Mouse (Mus musculus) hindbrain, embryonic 15.5 days (tissue): ENCODE data around the gene Hsd17b14. TPM values are rescaled to one million over a fixed set of nuclear protein-coding genes. Genes with fewer than 3 reads are reported as not detected.
"Not testable (repeated sequence)": the region's sequence is repeated elsewhere in the genome, so short reads cannot be mapped to it uniquely, and the experiment has no call there.

Experiments used
- ATAC-seq: fragments of 200-750 bp; cut with Nextera tagmentation; 2 replicates; pipeline ENCODE4 v1.8.0; 2017; ENCODE audit warnings: low read depth, moderate number of reproducible peaks, moderate TSS enrichment; ENCODE audit not compliant: low FRiP score
- H3K27ac ChIP-seq: fragments of 300-500 bp; sonication (generic); replicated peaks from 2 replicates; pipeline ENCODE4 v1.5.1; 2015; ENCODE audit warnings: mild to moderate bottlenecking, inconsistent platforms
- H3K27me3 ChIP-seq: fragments of 300-500 bp; sonication (generic); 2 replicates; pipeline ENCODE4 v1.6.1; 2015; ENCODE audit warnings: control low read depth, inconsistent platforms
- H3K36me3 ChIP-seq: fragments of 300-500 bp; sonication (generic); 2 replicates; pipeline ENCODE4 v1.6.1; 2015; ENCODE audit warnings: control low read depth, inconsistent platforms
- H3K4me1 ChIP-seq: fragments of 300-500 bp; sonication (generic); replicated peaks from 2 replicates; pipeline ENCODE4 v1.6.1; 2015; ENCODE audit warnings: control low read depth, inconsistent platforms
- H3K4me2 ChIP-seq: fragments of 300-500 bp; sonication (generic); 2 replicates; pipeline ENCODE4 v1.6.1; 2015; ENCODE audit warnings: moderate library complexity, mild to moderate bottlenecking, inconsistent platforms
- H3K4me3 ChIP-seq: fragments of 300-500 bp; sonication (generic); 2 replicates; pipeline ENCODE4 v1.5.1; 2015; ENCODE audit warnings: mild to moderate bottlenecking, inconsistent platforms
- H3K9ac ChIP-seq: fragments of 300-500 bp; sonication (generic); 2 replicates; pipeline ENCODE4 v1.6.1; 2015; ENCODE audit warnings: inconsistent platforms
- H3K9me3 ChIP-seq: fragments of 300-500 bp; sonication (generic); 2 replicates; pipeline ENCODE4 v1.6.1; 2016; ENCODE audit warnings: control low read depth, inconsistent platforms
- WGBS: fragments of 180-500 bp; shearing (Covaris S2); methylation state at CpG from one replicate; pipeline ENCODE4 v1.1.7; 2015; 5-methylcytosine and 5-hydroxymethylcytosine counted together
- polyA plus RNA-seq: library from polyadenylated mRNA; unstranded; fragments of >200 nt; fragmentation: Nextera tagmentation; extraction: Ambion mirVana; gene quantifications from 2 replicates; pipeline ENCODE4 v1.2.1, GENCODE M21; 2015

Hsd17b14 gene
- polyA plus RNA-seq, 1 experiment from 2014 or later: 0.18 TPM

GRCm38 (mm10) chr7:45521728-45522184 is 32.9 kb upstream of the Hsd17b14 start:
- peak; percentile 75 for ATAC-seq
- H3K27me3 ChIP-seq: no peaks in the 10 kb centered on the region
- peak overlapping the region; percentile 55 for H3K4me2 ChIP-seq
- H3K9me3 ChIP-seq: no peaks in the 10 kb centered on the region
- H3K4me1 ChIP-seq: peaks cover 27% of the 10 kb centered on the region
- no peaks in the 10 kb centered on the region for H3K36me3 ChIP-seq
- peak overlapping the region; percentile 49 for H3K4me3 ChIP-seq
- under 1% methylated on average over 28 of the region's 28 CpGs for WGBS
- H3K9ac ChIP-seq: peak overlapping the region; percentile 56
- peak overlapping the region; percentile 85 for H3K27ac ChIP-seq

GRCm38 (mm10) chr7:45522194-45522752 is 32.4 kb upstream of the Hsd17b14 start:
- Histone ChIP-seq H3K4me3 (peak overlapping the region; percentile 49), H3K4me1 (peaks cover 28% of the 10 kb centered on the region), H3K27me3 (no peaks in the 10 kb centered on the region), H3K36me3 (no peaks in the 10 kb centered on the region), H3K9me3 (no peaks in the 10 kb centered on the region), H3K4me2 (peak overlapping the region; percentile 55), H3K9ac (no peak overlapping the region), H3K27ac (0 out of 2 replicates have a peak overlapping the region, but pooled peaks have one; percentile 85)
- 55% methylated on average over 16 of the region's 16 CpGs for WGBS
- ATAC-seq: no peak

- Histone ChIP-seq H3K4me2 (no peak overlapping the region), H3K27ac (no peak overlapping the region), H3K9ac (no peak overlapping the region), H3K9me3 (no peaks in the 10 kb centered on the region), H3K4me1 (peaks cover 28% of the 10 kb centered on the region), H3K4me3 (no peak overlapping the region), H3K36me3 (no peaks in the 10 kb centered on the region), H3K27me3 (no peaks in the 10 kb centered on the region)
- ATAC-seq: no peak
- 77% methylated on average over 18 of the region's 18 CpGs for WGBS
Observed at GRCm38 (mm10) chr7:45522957-45523676, 31.6 kb upstream of the Hsd17b14 start.

DNA sequence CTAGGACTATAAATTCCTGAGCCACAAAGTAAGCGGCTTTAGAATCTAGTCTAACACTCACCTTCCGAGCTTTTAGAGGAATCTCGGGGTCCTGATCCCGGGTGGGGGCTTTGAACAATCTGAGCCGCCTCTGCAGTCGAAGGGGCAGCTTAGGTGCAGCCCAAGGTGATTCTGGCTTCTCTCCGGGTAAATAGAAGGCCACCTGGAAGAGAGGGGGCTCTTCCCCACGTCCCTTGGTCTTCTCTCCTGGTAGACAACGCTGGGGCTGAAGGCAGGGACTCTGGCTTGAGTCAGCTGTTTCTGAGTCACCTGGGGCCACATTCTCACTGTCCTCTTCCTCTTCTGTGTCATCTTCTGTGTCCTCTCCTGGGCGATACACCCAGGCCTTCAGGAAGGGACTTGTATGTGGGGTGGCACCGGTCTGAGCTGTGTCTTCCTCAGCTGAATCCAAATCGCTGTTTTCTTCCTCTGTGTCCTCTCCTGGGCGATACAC is 31.0 kb upstream of the Hsd17b14 start:
- no peak overlapping the region for H3K4me2 ChIP-seq
- H3K9ac ChIP-seq: no peak overlapping the region
- WGBS: 88% methylated on average over 13 of the region's 13 CpGs

DNA sequence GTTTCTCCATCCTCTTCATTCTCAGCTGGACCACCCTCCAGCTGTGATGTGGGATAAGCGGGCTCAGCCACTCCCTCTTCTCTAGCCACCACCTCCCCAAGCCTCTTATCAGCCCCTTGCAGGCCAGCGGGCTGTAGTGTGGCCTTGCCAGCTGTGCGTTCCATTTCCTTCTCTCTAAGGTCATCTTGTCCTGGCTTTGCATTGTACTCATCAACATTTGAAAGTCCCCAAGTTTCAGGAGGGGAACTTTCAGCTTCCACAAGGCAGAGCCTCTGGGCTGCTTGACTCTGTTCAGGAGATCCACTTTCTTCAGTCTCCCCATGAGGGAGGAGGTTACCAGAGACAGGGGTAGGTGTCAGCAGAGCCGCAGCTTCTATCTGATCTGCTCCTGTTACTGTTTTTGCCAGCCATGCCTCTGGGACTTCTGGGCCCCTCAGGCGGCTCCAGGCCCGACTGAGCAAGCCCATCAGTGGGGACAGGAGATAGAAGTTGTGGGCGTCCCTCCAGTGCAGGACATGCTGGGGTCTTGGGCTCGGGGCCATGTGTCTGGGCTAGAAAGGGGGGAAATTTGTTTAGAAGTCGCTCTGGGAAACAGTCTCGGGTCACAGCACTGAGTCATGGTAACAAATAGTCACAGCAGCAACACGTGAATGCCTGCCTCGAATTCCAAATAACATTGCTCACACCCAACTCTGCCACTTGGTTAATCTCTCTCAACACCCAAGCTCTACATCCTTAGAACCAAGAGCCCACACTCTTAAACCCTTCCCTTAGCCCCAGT is 29.7 kb upstream of the Hsd17b14 start:
- ATAC-seq: 0 out of 2 replicates have a peak, but pooled peaks have one; percentile 1
- Histone ChIP-seq H3K9me3 (no peaks in the 10 kb centered on the region), H3K4me2 (peak overlapping the region; percentile 88), H3K4me1 (peaks cover 28% of the 10 kb centered on the region), H3K4me3 (peak overlapping the region; percentile 86), H3K27ac (peak overlapping the region; percentile 91), H3K36me3 (no peaks in the 10 kb centered on the region), H3K27me3 (no peaks in the 10 kb centered on the region), H3K9ac (peak overlapping the region; percentile 88)
- 26% methylated on average over 12 of the region's 12 CpGs for WGBS

More for the DNA sequence above, 31.0 kb upstream of the Hsd17b14 start:
- Histone ChIP-seq H3K36me3 (no peaks in the 10 kb centered on the region), H3K4me1 (peaks cover 28% of the 10 kb centered on the region), H3K4me3 (no peak overlapping the region), H3K27ac (no peak overlapping the region), H3K27me3 (no peaks in the 10 kb centered on the region), H3K9me3 (no peaks in the 10 kb centered on the region)
- ATAC-seq: no peak

DNA sequence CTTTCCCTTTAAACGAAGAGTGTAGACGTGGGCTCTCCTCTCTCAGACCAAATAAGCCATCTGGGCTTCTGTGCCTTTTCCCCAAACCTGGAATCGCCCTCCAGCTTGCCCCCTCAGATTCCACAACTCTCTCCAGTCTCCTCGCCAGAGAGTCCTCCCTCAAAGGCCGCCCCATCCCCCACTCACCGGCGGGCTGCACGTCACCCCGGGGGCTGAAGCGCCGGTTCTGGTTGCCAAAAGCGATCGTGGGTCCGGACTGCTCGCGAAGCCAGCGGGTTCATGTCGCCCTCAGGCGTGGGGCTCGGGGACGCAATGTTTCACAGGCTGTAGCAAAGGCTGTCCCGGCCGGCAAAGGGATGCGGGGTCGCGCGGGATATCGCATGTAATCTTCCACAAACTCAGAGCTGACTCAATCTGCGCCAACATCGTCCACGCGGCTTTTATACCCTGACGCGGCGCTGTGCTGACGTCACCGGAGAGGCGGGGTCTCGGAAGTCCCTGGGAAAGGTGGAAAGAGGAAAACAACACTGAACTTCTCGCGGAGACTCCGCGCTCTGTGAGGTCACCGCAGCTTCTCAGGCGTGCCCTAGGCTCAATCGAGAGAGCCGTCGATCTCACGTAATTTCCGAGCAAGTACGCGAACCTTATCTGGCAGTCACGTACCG is 28.8 kb upstream of the Hsd17b14 start, which contains the start of the genes Ppp1r15a and Plekha4:
TSS of gene Ppp1r15a (minus strand) at position 460 of the 665 bp plus-strand sequence.
TSS of gene Plekha4 (plus strand) at position 522 of the 665 bp plus-strand sequence.
- Histone ChIP-seq H3K9me3 (no peaks in the 10 kb centered on the region), H3K4me2 (peak within 1 kb of the TSS; percentile 88), H3K27ac (peak within 1 kb of the TSS; percentile 91), H3K4me1 (peaks cover 28% of the 10 kb centered on the region), H3K36me3 (no peaks in the 10 kb centered on the region), H3K27me3 (no peaks in the 10 kb centered on the region), H3K9ac (peak within 1 kb of the TSS; percentile 88), H3K4me3 (peak within 1 kb of the TSS; percentile 86)
- under 1% methylated on average over 54 of the region's 54 CpGs for WGBS
- peak; percentile 82 for ATAC-seq

DNA sequence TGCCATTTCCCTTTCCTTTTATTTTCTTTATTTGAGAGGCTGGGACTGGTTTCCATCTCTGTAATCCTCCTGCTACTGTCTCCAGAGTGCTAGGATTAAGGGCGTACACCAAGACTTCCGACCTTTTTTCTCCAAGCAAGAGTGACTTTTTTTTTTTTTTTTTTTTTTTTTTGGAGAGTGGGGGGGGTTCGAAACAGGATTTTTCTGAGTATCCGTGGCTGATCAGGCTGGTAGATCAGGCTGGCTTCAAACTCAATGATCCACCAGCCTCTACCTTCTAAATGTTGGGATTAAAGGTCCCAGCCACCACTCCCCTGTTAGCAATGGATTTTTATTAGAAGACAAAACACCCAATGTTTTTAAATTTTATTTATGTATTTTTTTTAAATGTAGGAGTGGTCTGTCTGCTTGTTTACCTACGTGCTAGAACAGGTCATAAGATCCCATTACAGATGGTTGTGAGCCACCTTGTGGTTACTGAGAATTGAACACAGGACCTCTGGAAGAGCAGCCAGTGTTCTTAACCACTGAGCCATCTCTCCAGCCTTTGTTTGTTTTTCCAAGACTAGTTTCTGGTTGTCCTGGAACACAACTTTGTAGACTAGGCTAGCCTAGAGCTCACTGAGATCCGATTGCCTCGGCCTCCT is 28.1 kb upstream of the Hsd17b14 start:
- WGBS: 27% methylated on average over 7 of the region's 7 CpGs
- H3K9ac ChIP-seq: peak overlapping the region; percentile 88
- peak overlapping the region; percentile 86 for H3K4me3 ChIP-seq
- no peak; the same call in 1 of the 2 replicates for ATAC-seq
- no peaks in the 10 kb centered on the region for H3K36me3 ChIP-seq
- no peaks in the 10 kb centered on the region for H3K27me3 ChIP-seq
- H3K4me2 ChIP-seq: peak overlapping the region; percentile 88
- peak overlapping the region; percentile 91 for H3K27ac ChIP-seq
- no peaks in the 10 kb centered on the region for H3K9me3 ChIP-seq
- peaks cover 23% of the 10 kb centered on the region for H3K4me1 ChIP-seq

GRCm38 (mm10) chr7:45527169-45527568 is 27.5 kb upstream of the Hsd17b14 start:
- H3K4me3 ChIP-seq, H3K27me3 ChIP-seq, H3K27ac ChIP-seq, H3K36me3 ChIP-seq, ATAC-seq, H3K9ac ChIP-seq, H3K9me3 ChIP-seq, H3K4me2 ChIP-seq: not testable (repeated sequence)
- WGBS: 93% methylated on average over 6 of the region's 6 CpGs
- H3K4me1 ChIP-seq: peaks cover 20% of the 10 kb centered on the region

- H3K4me1 ChIP-seq: peaks cover 17% of the 10 kb centered on the region
- no peak overlapping the region for H3K9ac ChIP-seq
- no peaks in the 10 kb centered on the region for H3K27me3 ChIP-seq
- H3K4me2 ChIP-seq: no peak overlapping the region
- H3K27ac ChIP-seq: no peak overlapping the region
- H3K36me3 ChIP-seq: no peaks in the 10 kb centered on the region
- no peaks in the 10 kb centered on the region for H3K9me3 ChIP-seq
- no peak for ATAC-seq
- WGBS: 22% methylated on average over 6 of the region's 6 CpGs
- no peak overlapping the region for H3K4me3 ChIP-seq
Observed at GRCm38 (mm10) chr7:45529461-45529860, 25.2 kb upstream of the Hsd17b14 start.

DNA sequence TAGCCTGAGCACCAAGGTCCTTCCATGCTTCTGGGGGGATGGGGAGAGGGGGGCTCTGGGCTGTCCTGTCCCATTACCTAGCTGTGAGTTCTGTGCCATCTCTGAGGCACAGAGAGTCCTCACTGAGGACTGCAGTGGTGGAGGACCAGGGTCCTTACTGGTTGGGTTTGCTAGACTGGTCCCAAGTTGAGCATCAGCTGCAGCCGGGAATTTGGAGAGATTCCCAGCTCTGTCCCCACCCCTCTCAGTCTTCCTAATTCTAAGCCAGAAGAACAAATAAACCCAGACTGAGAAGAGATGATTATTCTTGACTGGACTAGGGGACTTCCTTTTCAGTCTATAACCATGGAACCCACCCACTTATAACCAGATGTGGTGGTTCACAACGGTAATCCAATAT is 24.1 kb upstream of the Hsd17b14 start:
- Histone ChIP-seq H3K36me3 (no peaks in the 10 kb centered on the region), H3K27ac (no peak overlapping the region), H3K9ac (no peak overlapping the region), H3K27me3 (no peaks in the 10 kb centered on the region), H3K4me3 (no peak overlapping the region), H3K4me1 (peaks cover 5% of the 10 kb centered on the region), H3K4me2 (no peak overlapping the region), H3K9me3 (no peaks in the 10 kb centered on the region)
- 72% methylated on average over 2 of the region's 2 CpGs for WGBS
- ATAC-seq: no peak

GRCm38 (mm10) chr7:45535676-45536075 is 19.0 kb upstream of the Hsd17b14 start:
- Histone ChIP-seq H3K27ac (no peak overlapping the region), H3K9me3 (no peaks in the 10 kb centered on the region), H3K9ac (no peak overlapping the region), H3K36me3 (no peaks in the 10 kb centered on the region), H3K27me3 (no peaks in the 10 kb centered on the region), H3K4me2 (no peak overlapping the region), H3K4me1 (peaks cover 9% of the 10 kb centered on the region), H3K4me3 (no peak overlapping the region)
- no peak for ATAC-seq
- WGBS: 85% methylated on average over 1 of the region's 1 CpGs
